Mouse (Mus musculus) layer of hippocampus, adult 11-12 months (tissue): Measurements from ENCODE around the gene Irf2bp1.

Experiments used
- DNase-seq: peaks from one replicate; pipeline ENCODE4 v3.0.0; 2022; ENCODE audit warnings: low spot score

The Irf2bp1 gene

GRCm38 (mm10) chr7:19003902-19004630 lies at the start of gene Irf2bp1:
Gene Irf2bp1 (plus strand): TSS chr7:19004044.
- DNase-seq = peak; percentile 94

- peak; percentile 53 for DNase-seq
Measured at GRCm38 (mm10) chr7:18957569-18958383, 46.1 kb upstream of the Irf2bp1 start.

GRCm38 (mm10) chr7:18958384-18958766 lies 45.5 kb upstream of the Irf2bp1 start:
- no peak for DNase-seq

GRCm38 (mm10) chr7:18959446-18959845 lies 44.4 kb upstream of the Irf2bp1 start:
- DNase-seq = no peak

- DNase-seq = no peak
Measured at GRCm38 (mm10) chr7:18962171-18962792, 41.6 kb upstream of the Irf2bp1 start.

- DNase-seq = no peak
Measured at GRCm38 (mm10) chr7:18962795-18963194, 41.0 kb upstream of the Irf2bp1 start.

GRCm38 (mm10) chr7:18963294-18963843 lies 40.5 kb upstream of the Irf2bp1 start:
- DNase-seq = no peak

- DNase-seq = no peak
Measured at GRCm38 (mm10) chr7:18965312-18965711, 38.5 kb upstream of the Irf2bp1 start.

GRCm38 (mm10) chr7:18967603-18968002 lies 36.2 kb upstream of the Irf2bp1 start:
- DNase-seq = no peak

- DNase-seq = no peak
Measured at GRCm38 (mm10) chr7:18970956-18971355, 32.9 kb upstream of the Irf2bp1 start.

- DNase-seq = peak; percentile 63
Measured at GRCm38 (mm10) chr7:18978381-18978780, 25.5 kb upstream of the Irf2bp1 start.

GRCm38 (mm10) chr7:18986503-18986902 lies 17.3 kb upstream of the Irf2bp1 start:
- no peak for DNase-seq

GRCm38 (mm10) chr7:18987100-18987499 lies 16.7 kb upstream of the Irf2bp1 start, which contains the start of gene Nanos2:
Gene Nanos2 (plus strand): TSS chr7:18987400.
- DNase-seq = no peak

- no peak for DNase-seq
Measured at GRCm38 (mm10) chr7:18987747-18988146, 16.1 kb upstream of the Irf2bp1 start.

GRCm38 (mm10) chr7:18988780-18989179 lies 15.1 kb upstream of the Irf2bp1 start:
- DNase-seq = no peak

- peak; percentile 36 for DNase-seq
Measured at GRCm38 (mm10) chr7:18989995-18990394, 13.8 kb upstream of the Irf2bp1 start.

- peak; percentile 100 for DNase-seq
Measured at GRCm38 (mm10) chr7:18990601-18991295, 13.1 kb upstream of the Irf2bp1 start, which contains the start of gene Mypop. Gene Mypop (plus strand): TSS chr7:18991245.

- DNase-seq = peak; percentile 44
Measured at GRCm38 (mm10) chr7:18991660-18992293, 12.1 kb upstream of the Irf2bp1 start.

GRCm38 (mm10) chr7:18992294-18992675 lies 11.6 kb upstream of the Irf2bp1 start:
- peak; percentile 44 for DNase-seq

GRCm38 (mm10) chr7:18993036-18993435 lies 10.8 kb upstream of the Irf2bp1 start:
- DNase-seq = no peak

- DNase-seq = no peak
Measured at GRCm38 (mm10) chr7:18998835-18999234, 5.0 kb upstream of the Irf2bp1 start.
